Mouse (Mus musculus): ENCODE data around the gene Dnmbp. TPM values are rescaled to one million over a fixed set of nuclear protein-coding genes. Genes with fewer than 3 reads are reported as not detected.

Dnmbp gene
- polyA plus RNA-seq, 1 experiment from 2014 or later: 4.8 TPM

- no peak for ATAC-seq
- no peak overlapping the region for H3K4me2 ChIP-seq (ENCODE audit: low read depth, low read length)
These were observed 39.3 kb downstream of the Dnmbp start for GRCm38 (mm10) chr19:43900690-43901089.

DNA sequence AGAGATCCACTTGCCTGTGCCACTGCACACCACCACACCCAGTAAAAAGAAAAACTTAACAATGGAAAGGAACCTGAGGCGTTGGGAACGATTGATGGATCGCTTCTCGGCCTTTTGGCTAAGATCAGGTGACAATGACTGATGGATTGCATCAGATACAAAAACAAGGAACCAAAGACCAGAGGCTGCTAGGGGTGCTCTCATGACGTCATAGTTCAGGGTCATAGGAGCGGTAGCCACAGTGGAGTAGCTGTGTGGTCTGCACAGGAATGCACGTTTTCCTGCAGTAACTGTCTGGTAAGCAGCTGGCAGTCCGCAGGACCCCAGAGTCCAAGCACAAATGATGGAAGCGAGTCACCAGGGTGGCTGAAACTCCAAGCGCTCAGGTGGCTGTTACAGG, 41.4 kb downstream of the Dnmbp start:
- H3K4me1 ChIP-seq (ENCODE audit: insufficient read depth): 0 out of 2 replicates have a peak, but pooled peaks cover 2% of the 10 kb centered on the region

More at GRCm38 (mm10) chr19:43900690-43901089, 39.3 kb downstream of the Dnmbp start:
- no peak overlapping the region for H3K27ac ChIP-seq (ENCODE audit: low read depth)
- no peaks in the 10 kb centered on the region for H3K9me3 ChIP-seq (ENCODE audit: low read length)
- WGBS (ENCODE audit: insufficient replicate concordance): 84% methylated on average over 9 of the region's 9 CpGs
- 0 out of 2 replicates have a peak, but pooled peaks cover 2% of the 10 kb centered on the region for H3K4me1 ChIP-seq (ENCODE audit: insufficient read depth)
- H3K9ac ChIP-seq (replicated peaks): no peak overlapping the region
- no peak for DNase-seq
- TF ChIP-seq EP300 (IDR thresholded peaks at IDR 0.05; ENCODE audit: low read depth) (no peak), CTCF (IDR thresholded peaks at IDR 0.05; ENCODE audit: low read depth) (no peak)
- peaks cover 23% of the 10 kb centered on the region for H3K36me3 ChIP-seq (replicated peaks; ENCODE audit: insufficient read depth, low read length)
- no peaks in the 10 kb centered on the region for H3K27me3 ChIP-seq (ENCODE audit: insufficient read depth, low read length)
- H3K4me3 ChIP-seq (ENCODE audit: low read depth, low read length): no peak overlapping the region

DNA sequence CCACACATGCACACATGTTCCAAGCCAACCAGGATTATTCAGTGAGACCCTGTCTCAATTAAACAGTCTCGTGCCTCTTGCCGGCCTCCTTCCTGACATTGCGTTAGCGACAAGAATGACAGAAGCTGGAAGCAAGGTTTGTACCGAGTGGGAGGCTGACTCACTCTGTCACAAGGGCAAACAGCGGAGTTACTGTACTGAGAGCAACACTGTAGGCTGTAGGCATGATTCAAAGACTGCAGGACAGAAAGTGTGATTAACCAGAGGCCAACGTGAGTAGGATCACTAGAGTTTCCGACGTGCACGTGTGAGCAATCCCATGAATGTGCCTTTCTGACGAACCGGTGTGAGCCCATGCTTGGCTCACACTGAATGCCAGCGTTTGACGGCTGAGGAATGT, 43.5 kb downstream of the Dnmbp start:
- TF ChIP-seq CTCF (IDR thresholded peaks at IDR 0.05; ENCODE audit: low read depth) (no peak), EP300 (IDR thresholded peaks at IDR 0.05; ENCODE audit: low read depth) (no peak)
- ATAC-seq: no peak

More for the DNA sequence above, 41.4 kb downstream of the Dnmbp start:
- TF ChIP-seq CTCF (IDR thresholded peaks at IDR 0.05; ENCODE audit: low read depth) (no peak), EP300 (IDR thresholded peaks at IDR 0.05; ENCODE audit: low read depth) (no peak)
- H3K9ac ChIP-seq (replicated peaks): no peak overlapping the region
- 49% methylated on average over 10 of the region's 10 CpGs for WGBS (ENCODE audit: insufficient replicate concordance)
- no peak overlapping the region for H3K4me3 ChIP-seq (ENCODE audit: low read depth, low read length)
- DNase-seq: no peak
- no peak for ATAC-seq
- H3K27ac ChIP-seq (ENCODE audit: low read depth): no peak overlapping the region
- peaks cover 23% of the 10 kb centered on the region for H3K36me3 ChIP-seq (replicated peaks; ENCODE audit: insufficient read depth, low read length)
- H3K27me3 ChIP-seq (ENCODE audit: insufficient read depth, low read length): no peaks in the 10 kb centered on the region
- H3K9me3 ChIP-seq (ENCODE audit: low read length): no peaks in the 10 kb centered on the region
- no peak overlapping the region for H3K4me2 ChIP-seq (ENCODE audit: low read depth, low read length)

GRCm38 (mm10) chr19:43895951-43896350, 44.0 kb downstream of the Dnmbp start:
- ATAC-seq (no peak), DNase-seq (no peak)
- Histone ChIP-seq H3K4me3 (ENCODE audit: low read depth, low read length) (no peak overlapping the region), H3K9me3 (ENCODE audit: low read length) (no peaks in the 10 kb centered on the region), H3K27me3 (ENCODE audit: insufficient read depth, low read length) (no peaks in the 10 kb centered on the region), H3K27ac (ENCODE audit: low read depth) (no peak overlapping the region; the same call in 1 of the 2 replicates), H3K36me3 (replicated peaks; ENCODE audit: insufficient read depth, low read length) (peaks cover 12% of the 10 kb centered on the region), H3K4me1 (ENCODE audit: insufficient read depth) (0 out of 2 replicates have a peak, but pooled peaks cover 2% of the 10 kb centered on the region), H3K9ac (replicated peaks) (no peak overlapping the region), H3K4me2 (ENCODE audit: low read depth, low read length) (no peak overlapping the region)
- WGBS (ENCODE audit: insufficient replicate concordance): 65% methylated on average over 5 of the region's 5 CpGs
- no peak for TF ChIP-seq CTCF (IDR thresholded peaks at IDR 0.05; ENCODE audit: low read depth)
- TF ChIP-seq EP300 (IDR thresholded peaks at IDR 0.05; ENCODE audit: low read depth): no peak

More for the DNA sequence above, 43.5 kb downstream of the Dnmbp start:
- DNase-seq: no peak
- H3K4me3 ChIP-seq (ENCODE audit: low read depth, low read length): no peak overlapping the region
- H3K36me3 ChIP-seq (replicated peaks; ENCODE audit: insufficient read depth, low read length): peaks cover 17% of the 10 kb centered on the region
- 82% methylated on average over 14 of the region's 14 CpGs for WGBS (ENCODE audit: insufficient replicate concordance)
- no peak overlapping the region for H3K9ac ChIP-seq (replicated peaks)
- H3K27ac ChIP-seq (ENCODE audit: low read depth): no peak overlapping the region; the same call in 1 of the 2 replicates
- H3K27me3 ChIP-seq (ENCODE audit: insufficient read depth, low read length): no peaks in the 10 kb centered on the region
- H3K4me2 ChIP-seq (ENCODE audit: low read depth, low read length): no peak overlapping the region
- 0 out of 2 replicates have a peak, but pooled peaks cover 2% of the 10 kb centered on the region for H3K4me1 ChIP-seq (ENCODE audit: insufficient read depth)
- no peaks in the 10 kb centered on the region for H3K9me3 ChIP-seq (ENCODE audit: low read length)

DNA sequence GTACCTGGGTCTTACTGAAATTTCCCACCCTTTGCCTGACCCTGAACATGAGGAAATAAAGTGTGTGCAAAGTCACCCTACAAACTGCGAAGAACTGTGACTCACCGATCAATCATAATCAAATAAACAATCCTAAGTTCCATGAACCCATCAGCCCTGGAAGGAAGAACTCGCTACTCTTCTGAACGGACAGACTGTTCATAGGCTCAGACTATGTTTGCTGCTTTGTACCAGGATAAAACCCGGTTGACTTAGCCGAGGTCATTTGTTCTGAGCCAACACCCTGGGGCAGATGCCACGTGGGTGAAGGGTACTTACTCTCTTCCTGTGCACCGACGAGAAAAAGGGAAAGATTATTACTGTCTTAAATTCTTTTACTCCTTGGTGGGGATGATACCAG, 45.2 kb downstream of the Dnmbp start:
- Histone ChIP-seq H3K4me2 (ENCODE audit: low read depth, low read length) (no peak overlapping the region), H3K27me3 (ENCODE audit: insufficient read depth, low read length) (no peaks in the 10 kb centered on the region), H3K9me3 (ENCODE audit: low read length) (no peaks in the 10 kb centered on the region), H3K4me3 (ENCODE audit: low read depth, low read length) (no peak overlapping the region), H3K27ac (ENCODE audit: low read depth) (peak overlapping the region; percentile 63), H3K4me1 (ENCODE audit: insufficient read depth) (0 out of 2 replicates have a peak, but pooled peaks cover 2% of the 10 kb centered on the region), H3K36me3 (replicated peaks; ENCODE audit: insufficient read depth, low read length) (peaks cover 1% of the 10 kb centered on the region; the same call in 1 of the 2 replicates), H3K9ac (replicated peaks) (no peak overlapping the region)
- DNase-seq (peak; percentile 32), ATAC-seq (peak; percentile 84)
- WGBS (ENCODE audit: insufficient replicate concordance): 65% methylated on average over 9 of the region's 9 CpGs
- TF ChIP-seq CTCF (IDR thresholded peaks at IDR 0.05; ENCODE audit: low read depth) (no peak), EP300 (IDR thresholded peaks at IDR 0.05; ENCODE audit: low read depth) (peak; percentile 40; the same call in 1 of the 2 replicates)

- ATAC-seq (peak; percentile 50), DNase-seq (peak; percentile 25)
- Histone ChIP-seq H3K27ac (ENCODE audit: low read depth) (peak overlapping the region; percentile 63), H3K27me3 (ENCODE audit: insufficient read depth, low read length) (no peaks in the 10 kb centered on the region), H3K9ac (replicated peaks) (no peak overlapping the region), H3K9me3 (ENCODE audit: low read length) (no peaks in the 10 kb centered on the region), H3K4me3 (ENCODE audit: low read depth, low read length) (no peak overlapping the region), H3K4me1 (ENCODE audit: insufficient read depth) (peaks cover 3% of the 10 kb centered on the region; the same call in 1 of the 2 replicates), H3K36me3 (replicated peaks; ENCODE audit: insufficient read depth, low read length) (no peaks in the 10 kb centered on the region), H3K4me2 (ENCODE audit: low read depth, low read length) (no peak overlapping the region)
- TF ChIP-seq CTCF (IDR thresholded peaks at IDR 0.05; ENCODE audit: low read depth): no peak
- no peak for TF ChIP-seq EP300 (IDR thresholded peaks at IDR 0.05; ENCODE audit: low read depth)
- WGBS (ENCODE audit: insufficient replicate concordance): 50% methylated on average over 7 of the region's 7 CpGs
These were observed 45.9 kb downstream of the Dnmbp start for GRCm38 (mm10) chr19:43894070-43894469.

Measured in liver, postnatal 0 days (tissue).